21 mouse cellular contexts compared by ENCODE assay signal in the genomic region with DNA sequence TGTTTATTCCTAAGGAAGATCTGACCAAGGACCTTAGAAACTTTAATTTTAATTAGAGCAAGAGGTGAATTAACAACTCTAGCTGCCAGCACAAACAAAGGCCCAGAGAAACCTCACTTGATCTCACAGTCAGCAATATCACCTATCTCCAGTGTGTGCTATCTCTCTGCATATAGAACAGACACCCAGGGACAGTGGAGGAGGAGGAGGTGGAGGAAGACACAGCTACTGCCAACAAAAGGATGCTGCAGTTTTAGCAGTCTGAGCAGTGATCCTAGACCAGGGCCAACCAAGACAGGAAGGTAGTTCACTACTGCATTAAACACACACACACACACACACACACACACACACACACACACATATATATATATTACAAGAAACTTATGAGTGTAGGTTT.
"Had no signal": no experiment of that assay in that cellular context is flagged by ENCODE, and none has a peak within 500 bp of the region (broad histone marks: within the 10 kb centered on the region; RNA-seq: fewer than 3 reads in every experiment).

No protein-coding gene starts in this region.

- ATAC-seq: forebrain, embryonic 13.5 days; forebrain, embryonic 14.5 days; forebrain, embryonic 15.5 days; forebrain, embryonic 16.5 days; forebrain, postnatal 0 days had no signal

- DNase-seq: cerebellum, adult 8-10 months; cerebellum, adult 9-10 months; cerebellum, adult 9-11 months; cerebellum, postnatal 10 days; cerebellum, postnatal 14 days; cerebellum, postnatal 25 days; cerebellum, postnatal 36 days; embryo, embryonic 11 days; forebrain, postnatal 0 days; gastrocnemius, adult 2 months; gastrocnemius, postnatal 10 days; gastrocnemius, postnatal 14 days; gastrocnemius, postnatal 25 days; gastrocnemius, postnatal 36 days; heart, adult 11 months; heart, adult 18-20 months; heart, adult 2 months had no signal
